Mouse (Mus musculus): Measurements from ENCODE around the gene Notch1. TPM values are rescaled to one million over a fixed set of nuclear protein-coding genes. Genes with fewer than 3 reads are reported as not detected.

The Notch1 gene
- polyA plus RNA-seq, 1 experiment: 11.1 TPM

DNA sequence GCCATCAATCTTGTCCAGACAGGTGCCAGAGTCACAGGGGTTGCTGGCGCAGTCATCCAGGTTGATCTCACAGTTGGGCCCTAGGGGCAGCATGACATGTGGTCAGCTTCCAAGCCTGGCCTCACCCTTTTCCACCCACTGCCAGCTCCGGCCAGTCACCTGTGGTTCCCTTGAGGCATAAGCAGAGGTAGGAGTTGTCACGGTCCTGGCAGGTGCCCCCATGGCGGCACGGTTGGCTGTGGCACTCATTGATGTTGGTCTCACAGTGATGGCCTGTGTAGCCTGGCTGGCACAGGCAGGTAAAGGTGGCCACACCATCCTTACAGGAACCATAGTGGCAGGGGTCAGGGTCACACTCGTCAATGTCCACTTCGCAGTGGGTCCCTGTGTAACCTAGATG, 38.6 kb downstream of the Notch1 start:
- Histone ChIP-seq H3K4me3 (ENCODE audit: insufficient read depth, low read length) (no peak overlapping the region), H3K4me1 (ENCODE audit: control insufficient read depth, insufficient read depth, low read length) (no peaks in the 10 kb centered on the region; the same call in 1 of the 2 replicates), H3K27ac (ENCODE audit: insufficient read depth, low read length) (no peak overlapping the region)
- TF ChIP-seq POLR2A (IDR thresholded peaks at IDR 0.05; ENCODE audit: extremely low read depth, insufficient read depth, low read length) (no peak), CTCF (IDR thresholded peaks at IDR 0.05; ENCODE audit: extremely low read depth, insufficient read depth, low read length) (no peak)

DNA sequence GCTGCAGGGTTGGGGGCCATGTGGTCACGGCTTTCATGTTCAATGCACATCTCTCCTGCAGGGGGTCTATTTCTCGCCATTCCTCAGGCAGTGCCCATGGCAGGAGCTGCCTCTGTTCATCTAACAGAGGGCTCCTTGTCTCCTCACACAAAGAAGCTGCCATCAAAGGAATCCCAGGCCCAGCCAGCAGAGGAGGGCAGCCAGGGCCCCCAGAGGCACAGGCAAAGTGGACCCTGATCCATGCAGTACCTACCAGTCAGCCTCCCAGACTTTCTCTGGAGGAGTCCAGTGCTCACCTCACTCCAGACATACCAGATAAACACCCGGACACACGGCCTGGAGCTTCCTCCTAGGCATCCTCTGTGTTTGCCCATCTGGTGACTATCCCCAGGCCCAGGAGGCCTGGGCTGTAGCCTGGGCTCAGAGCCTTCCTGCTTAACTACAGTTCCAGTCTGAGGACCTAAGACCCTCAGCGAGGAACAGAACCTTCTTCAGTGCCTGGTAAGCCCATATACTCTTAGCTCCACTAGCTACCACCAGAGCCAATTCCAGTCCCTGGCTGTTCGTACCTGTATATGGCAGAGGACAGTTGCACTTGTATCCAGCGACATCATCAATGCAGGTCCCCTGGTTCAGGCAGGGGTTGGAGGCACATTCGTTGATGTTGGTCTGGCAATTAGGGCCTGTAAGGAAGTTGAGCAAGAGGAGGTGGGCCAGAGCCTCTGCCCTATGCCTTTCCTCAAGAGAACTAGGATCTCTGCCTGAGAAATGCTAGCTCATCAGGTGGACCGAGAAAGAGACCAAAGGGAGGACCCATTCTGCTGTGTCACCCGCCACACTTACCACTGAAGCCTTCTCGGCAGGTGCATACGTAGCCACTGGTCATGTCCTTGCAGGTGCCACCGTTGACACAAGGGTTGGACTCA, 40.7 kb downstream of the Notch1 start:
- TF ChIP-seq CTCF (IDR thresholded peaks at IDR 0.05; ENCODE audit: extremely low read depth, insufficient read depth, low read length) (no peak), POLR2A (IDR thresholded peaks at IDR 0.05; ENCODE audit: extremely low read depth, insufficient read depth, low read length) (no peak)

DNA sequence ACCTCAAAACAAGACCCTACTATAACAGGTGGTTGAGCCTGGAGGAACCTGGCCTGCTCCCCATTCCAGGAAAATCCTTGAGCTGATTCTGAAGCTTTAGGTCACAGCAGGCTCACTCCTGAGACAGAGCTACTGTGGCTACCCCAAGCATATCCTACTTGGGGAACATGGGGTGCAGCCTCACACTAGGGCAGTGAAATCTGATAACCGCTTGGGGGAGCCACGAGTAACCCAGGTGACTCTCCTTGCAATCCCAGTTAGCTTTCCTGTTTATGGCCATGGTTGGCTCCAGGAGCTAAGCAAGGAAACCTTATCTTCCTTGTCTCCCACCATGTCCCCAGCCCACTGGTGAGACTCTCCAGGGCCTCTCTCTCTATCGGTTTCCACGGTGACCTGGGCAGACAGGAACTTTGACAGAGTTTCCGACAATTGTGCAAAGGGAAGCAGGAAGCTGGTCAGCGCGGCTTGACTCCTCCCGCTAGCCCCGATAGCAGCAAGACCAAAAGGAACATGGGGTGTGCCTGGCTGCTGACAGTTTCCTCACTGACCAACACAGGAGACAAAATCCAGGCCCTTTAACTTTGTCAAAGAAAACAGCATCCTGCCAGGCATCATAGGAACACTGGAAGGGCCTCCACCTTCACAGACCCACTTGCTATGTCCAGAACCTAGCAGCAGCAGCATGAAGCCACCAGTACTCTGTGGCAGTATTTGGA, 41.5 kb downstream of the Notch1 start:
- Histone ChIP-seq H3K27ac (ENCODE audit: insufficient read depth, low read length) (peak overlapping the region; percentile 42), H3K4me1 (ENCODE audit: control insufficient read depth, insufficient read depth, low read length) (no peaks in the 10 kb centered on the region; the same call in 1 of the 2 replicates), H3K4me3 (ENCODE audit: insufficient read depth, low read length) (no peak overlapping the region)
- TF ChIP-seq CTCF (IDR thresholded peaks at IDR 0.05; ENCODE audit: extremely low read depth, insufficient read depth, low read length) (peak; percentile 11; the same call in 1 of the 2 replicates), POLR2A (IDR thresholded peaks at IDR 0.05; ENCODE audit: extremely low read depth, insufficient read depth, low read length) (no peak)

More for the DNA sequence above, 40.7 kb downstream of the Notch1 start:
- H3K4me1 ChIP-seq (ENCODE audit: control insufficient read depth, insufficient read depth, low read length): no peaks in the 10 kb centered on the region; the same call in 1 of the 2 replicates
- H3K4me3 ChIP-seq (ENCODE audit: insufficient read depth, low read length): no peak overlapping the region
- H3K27ac ChIP-seq (ENCODE audit: insufficient read depth, low read length): peak overlapping the region; percentile 42

DNA sequence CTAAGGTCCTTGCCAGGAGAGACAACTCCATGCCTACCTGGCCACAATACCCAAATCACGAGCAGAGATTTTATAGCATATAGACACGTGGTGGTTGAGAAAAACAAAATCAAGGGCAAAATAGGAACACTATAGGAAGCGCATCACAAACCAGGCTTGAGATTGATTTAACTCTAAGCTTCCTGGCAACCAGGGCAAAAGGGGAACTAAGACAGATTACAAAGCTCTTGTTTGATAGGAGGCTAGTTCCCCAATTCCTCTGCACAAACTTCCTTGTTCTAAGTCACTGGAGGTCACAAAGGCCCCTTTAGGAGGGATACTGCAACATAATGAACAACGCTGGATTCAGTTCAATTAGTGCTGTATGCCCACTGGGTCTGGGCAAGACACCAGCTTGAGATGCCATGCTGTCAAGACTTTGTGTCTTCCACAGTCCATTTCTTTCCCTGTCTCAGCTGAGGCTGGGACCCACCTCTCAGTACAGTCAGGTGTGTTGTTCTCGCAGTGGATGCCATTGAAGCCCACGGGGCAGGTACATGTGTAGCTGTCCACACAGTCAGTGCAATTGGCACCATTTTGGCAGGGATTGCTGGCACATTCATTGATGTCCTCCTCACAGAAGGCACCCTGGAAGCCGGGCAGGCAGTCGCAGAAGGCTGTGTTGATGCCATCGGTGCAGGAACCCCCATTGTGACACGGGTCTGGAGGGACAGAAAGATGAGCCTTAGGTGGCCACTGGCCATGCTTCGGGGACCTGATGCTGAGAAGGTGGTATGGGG, 44.0 kb downstream of the Notch1 start:
- no peak overlapping the region for H3K4me3 ChIP-seq (ENCODE audit: insufficient read depth, low read length)
- H3K27ac ChIP-seq (ENCODE audit: insufficient read depth, low read length): no peak overlapping the region
- TF ChIP-seq CTCF (IDR thresholded peaks at IDR 0.05; ENCODE audit: extremely low read depth, insufficient read depth, low read length): no peak
- TF ChIP-seq POLR2A (IDR thresholded peaks at IDR 0.05; ENCODE audit: extremely low read depth, insufficient read depth, low read length): no peak
- no peaks in the 10 kb centered on the region; the same call in 1 of the 2 replicates for H3K4me1 ChIP-seq (ENCODE audit: control insufficient read depth, insufficient read depth, low read length)

DNA sequence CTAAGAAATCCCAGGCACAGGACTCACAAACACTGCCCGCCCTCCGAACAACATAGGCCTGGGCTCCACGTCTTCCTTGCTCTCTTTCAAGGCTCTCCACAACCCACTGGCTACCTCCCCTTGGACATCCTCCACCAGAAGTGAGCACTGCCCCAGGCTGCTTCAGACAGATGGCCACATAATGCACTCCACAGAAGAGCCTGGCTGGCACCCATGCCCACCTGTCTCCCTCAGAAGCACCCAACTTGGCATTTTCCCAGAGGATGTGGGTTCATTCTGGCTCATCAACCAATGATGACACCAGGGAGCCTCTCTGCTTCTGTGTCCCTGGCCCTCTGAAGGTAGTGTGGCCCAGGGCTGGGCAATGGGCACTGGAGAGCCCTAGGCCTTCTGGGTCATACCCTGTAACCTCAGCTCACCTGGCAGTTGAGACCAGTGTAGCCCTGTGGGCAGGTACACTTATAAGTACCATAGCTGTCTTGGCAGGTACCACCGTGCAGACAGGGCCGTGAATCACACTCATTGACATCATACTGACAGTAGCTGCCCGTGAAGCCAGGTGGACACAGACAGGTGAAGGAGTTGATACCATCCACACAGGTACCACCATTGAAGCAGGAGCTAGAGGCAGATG, 44.7 kb downstream of the Notch1 start:
- Histone ChIP-seq H3K4me1 (ENCODE audit: control insufficient read depth, insufficient read depth, low read length) (no peaks in the 10 kb centered on the region; the same call in 1 of the 2 replicates), H3K4me3 (ENCODE audit: insufficient read depth, low read length) (no peak overlapping the region), H3K27ac (ENCODE audit: insufficient read depth, low read length) (no peak overlapping the region)
- TF ChIP-seq POLR2A (IDR thresholded peaks at IDR 0.05; ENCODE audit: extremely low read depth, insufficient read depth, low read length): no peak
- no peak for TF ChIP-seq CTCF (IDR thresholded peaks at IDR 0.05; ENCODE audit: extremely low read depth, insufficient read depth, low read length)

DNA sequence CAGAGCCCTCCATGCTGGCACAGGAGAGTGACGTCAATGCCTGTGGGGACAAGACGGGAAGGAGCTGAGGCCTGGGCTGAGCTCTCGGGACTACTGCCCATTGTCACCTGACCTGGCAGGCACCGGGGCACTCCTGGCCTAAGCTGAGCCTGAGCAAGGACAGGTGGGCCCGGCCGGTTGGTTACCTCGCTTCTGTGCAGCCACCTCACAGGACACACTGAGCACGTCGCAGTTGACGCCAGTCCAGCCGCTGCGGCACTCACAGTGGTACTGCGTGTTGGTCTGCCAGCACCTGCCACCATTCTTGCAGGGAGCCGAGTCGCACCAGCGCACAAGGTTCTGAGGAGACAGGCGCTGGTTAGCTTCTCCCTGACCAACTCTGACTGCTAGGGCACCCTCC, 45.5 kb downstream of the Notch1 start:
- Histone ChIP-seq H3K27ac (ENCODE audit: insufficient read depth, low read length) (no peak overlapping the region), H3K4me1 (ENCODE audit: control insufficient read depth, insufficient read depth, low read length) (no peaks in the 10 kb centered on the region; the same call in 1 of the 2 replicates), H3K4me3 (ENCODE audit: insufficient read depth, low read length) (no peak overlapping the region)
- TF ChIP-seq POLR2A (IDR thresholded peaks at IDR 0.05; ENCODE audit: extremely low read depth, insufficient read depth, low read length) (no peak), CTCF (IDR thresholded peaks at IDR 0.05; ENCODE audit: extremely low read depth, insufficient read depth, low read length) (no peak)

DNA sequence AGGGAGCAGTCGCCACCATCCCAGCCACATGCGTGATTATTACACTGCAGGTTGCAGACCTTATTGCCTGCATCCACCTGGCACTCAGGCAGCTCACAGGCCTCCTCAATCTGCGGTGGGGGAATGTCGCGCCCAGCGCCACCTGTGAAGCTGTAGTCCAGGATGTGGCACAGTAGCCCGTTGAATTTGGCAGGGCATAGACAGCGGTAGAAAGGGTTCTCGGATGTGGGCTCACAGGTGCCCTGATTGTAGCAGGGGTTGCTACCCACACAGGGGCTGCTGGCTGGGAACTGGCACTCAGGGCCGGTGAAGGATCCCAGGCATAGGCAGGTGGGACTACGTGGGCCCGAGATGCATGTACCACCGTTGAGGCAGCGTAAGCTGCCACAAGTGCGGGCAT, 48.1 kb downstream of the Notch1 start:
- no peaks in the 10 kb centered on the region for H3K4me1 ChIP-seq (ENCODE audit: control insufficient read depth, insufficient read depth, low read length)
- H3K4me3 ChIP-seq (ENCODE audit: insufficient read depth, low read length): no peak overlapping the region
- no peak overlapping the region for H3K27ac ChIP-seq (ENCODE audit: insufficient read depth, low read length)
- no peak for TF ChIP-seq POLR2A (IDR thresholded peaks at IDR 0.05; ENCODE audit: extremely low read depth, insufficient read depth, low read length)
- TF ChIP-seq CTCF (IDR thresholded peaks at IDR 0.05; ENCODE audit: extremely low read depth, insufficient read depth, low read length): no peak

DNA sequence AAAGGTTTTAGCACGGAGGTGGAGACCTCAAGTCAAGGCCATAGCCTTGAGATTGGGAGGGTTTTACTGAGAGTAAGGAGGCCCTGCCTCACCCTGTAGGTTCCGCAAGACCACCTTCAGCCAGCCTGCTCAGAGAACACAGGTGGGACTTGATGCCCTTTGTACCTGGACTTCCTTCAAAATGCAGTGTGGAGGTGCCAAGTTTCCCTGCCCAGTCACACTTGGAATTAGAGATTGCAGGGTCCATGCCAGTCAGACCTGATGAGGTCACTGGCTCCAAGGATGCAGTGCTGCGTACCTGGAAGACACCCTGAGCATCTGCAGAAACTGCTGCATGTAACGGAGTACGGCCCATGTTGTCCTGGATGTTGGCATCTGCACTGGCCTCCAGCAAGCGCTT, 53.1 kb downstream of the Notch1 start:
- TF ChIP-seq CTCF (IDR thresholded peaks at IDR 0.05; ENCODE audit: extremely low read depth, insufficient read depth, low read length) (no peak), POLR2A (IDR thresholded peaks at IDR 0.05; ENCODE audit: extremely low read depth, insufficient read depth, low read length) (no peak)
- no peak overlapping the region for H3K4me3 ChIP-seq (ENCODE audit: insufficient read depth, low read length)
- H3K4me1 ChIP-seq (ENCODE audit: control insufficient read depth, insufficient read depth, low read length): no peaks in the 10 kb centered on the region
- H3K27ac ChIP-seq (ENCODE audit: insufficient read depth, low read length): no peak overlapping the region

Measured in cortical plate, adult 2 months (tissue).